Mouse (Mus musculus) liver, embryonic 14.5 days (tissue): ENCODE results near the gene Lsmem1.

ENCODE experiments used
- CTCF ChIP-seq: IDR thresholded peaks from 2 replicates; pipeline ENCODE4 v1.5.1; 2016; ENCODE audit warnings: antibody characterized with exemption, low read depth, control low read depth
- EP300 ChIP-seq: IDR thresholded peaks from 2 replicates; pipeline ENCODE4 v1.6.1; 2016; ENCODE audit warnings: antibody characterized with exemption, low read depth

DNA sequence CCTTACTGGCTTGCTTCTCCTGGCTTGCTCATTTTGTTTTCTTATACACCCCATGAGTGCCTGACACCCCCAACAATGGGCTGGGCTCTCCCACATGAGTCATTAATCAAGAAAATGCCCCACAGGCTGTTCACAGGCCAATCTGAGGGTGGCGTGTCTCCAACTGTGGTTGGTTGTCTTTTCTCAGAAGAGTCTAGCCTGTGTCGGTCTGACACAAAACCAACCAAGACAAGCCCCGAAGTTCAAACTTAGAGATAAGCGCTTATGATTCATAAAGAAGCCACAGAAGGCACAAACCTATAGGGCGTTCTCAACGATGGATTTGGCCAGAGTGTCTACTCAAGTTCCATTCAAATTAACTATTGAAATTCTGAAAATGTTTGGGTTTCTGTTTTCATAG lies 45.1 kb downstream of the Lsmem1 start:
- TF ChIP-seq CTCF (no peak), EP300 (no peak)
